Mouse (Mus musculus): ENCODE results near the gene Pmpcb.
"Not testable (repeated sequence)": the region's sequence is repeated elsewhere in the genome, so short reads cannot be mapped to it uniquely, and the experiment has no call there.

Pmpcb gene

DNA sequence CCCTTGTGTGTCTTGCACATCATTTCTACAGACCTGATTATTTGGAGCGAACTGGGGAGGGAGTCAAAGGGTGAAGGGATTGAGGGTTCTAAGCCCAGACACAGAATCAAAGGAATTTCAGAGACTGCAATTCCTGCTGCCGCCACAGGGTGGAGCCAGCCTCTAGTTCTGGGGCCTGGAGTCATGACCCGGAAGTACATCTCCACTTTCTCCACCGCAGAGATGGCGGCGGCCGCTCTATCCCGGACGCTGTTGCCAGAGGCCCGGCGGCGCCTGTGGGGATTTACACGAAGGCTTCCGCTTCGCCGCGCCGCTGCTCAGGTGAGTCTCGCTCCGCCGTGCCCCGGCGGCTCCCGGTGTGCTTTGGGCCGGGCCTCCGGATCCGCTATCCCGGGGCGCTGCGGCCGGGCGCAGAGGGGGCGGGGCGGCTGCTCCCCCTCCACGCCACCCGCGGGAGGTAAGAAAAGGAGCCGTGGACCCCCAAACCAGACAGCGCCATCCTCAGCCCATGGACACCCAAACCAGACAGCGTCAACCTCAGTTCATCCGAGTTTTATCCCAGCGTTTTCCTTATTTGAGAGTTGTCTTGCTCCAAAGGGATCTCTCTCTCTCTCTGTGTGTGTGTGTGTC, at the start of gene Pmpcb:
Gene Pmpcb (plus strand): TSS at position 186 of the 630 bp plus-strand sequence.
- peak; percentile 82 for DNase-seq (ENCODE audit: low read depth, low spot score)

DNA sequence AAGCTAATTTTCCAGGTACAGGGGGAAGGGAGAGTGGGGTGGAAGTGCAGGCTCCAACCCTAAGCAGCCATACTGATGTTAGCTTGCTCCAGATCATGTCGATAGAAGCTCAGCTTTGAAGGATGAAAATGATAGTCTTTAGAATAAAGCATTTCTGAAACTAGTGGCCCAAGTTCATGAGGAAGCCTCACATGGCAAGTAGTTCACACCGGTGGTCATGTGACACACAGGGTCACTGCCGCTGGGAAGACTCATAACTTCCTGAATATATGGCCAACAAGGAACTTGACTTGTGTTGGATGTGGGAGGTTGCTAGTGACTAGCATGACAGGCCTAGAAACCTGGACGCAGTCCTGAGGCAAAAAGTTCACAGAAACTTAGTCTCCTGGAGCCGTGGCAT, 44.7 kb upstream of the Pmpcb start:
- no peak for DNase-seq (ENCODE audit: low read depth, low spot score)

DNA sequence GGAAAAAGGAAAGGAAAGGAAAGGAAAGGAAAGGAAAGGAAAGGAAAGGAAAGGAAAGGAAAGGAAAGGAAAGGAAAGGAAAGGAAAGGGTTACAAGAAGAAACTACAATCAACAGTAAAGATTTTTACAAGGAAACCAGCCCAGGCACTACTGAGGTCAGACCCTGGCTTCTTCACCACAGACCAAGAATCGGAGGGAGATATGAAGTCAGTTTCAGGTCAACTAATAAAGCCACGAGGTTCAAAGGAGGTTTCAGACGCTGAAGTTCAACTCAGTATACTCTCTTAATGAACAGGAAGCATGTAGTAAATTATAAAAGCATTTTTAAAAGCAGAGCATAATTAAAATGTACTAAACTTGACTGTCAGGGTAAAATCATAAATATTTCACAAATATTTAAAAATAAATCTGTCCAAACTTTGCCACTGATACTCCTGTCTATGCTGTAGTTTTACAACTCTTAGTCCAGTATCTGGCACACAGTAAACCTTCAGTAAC, 43.5 kb upstream of the Pmpcb start:
- DNase-seq (ENCODE audit: low read depth, low spot score) = no peak

- DNase-seq (ENCODE audit: low read depth, low spot score) = no peak
Measured at GRCm38 (mm10) chr5:21694854-21695490, 42.0 kb upstream of the Pmpcb start.

DNA sequence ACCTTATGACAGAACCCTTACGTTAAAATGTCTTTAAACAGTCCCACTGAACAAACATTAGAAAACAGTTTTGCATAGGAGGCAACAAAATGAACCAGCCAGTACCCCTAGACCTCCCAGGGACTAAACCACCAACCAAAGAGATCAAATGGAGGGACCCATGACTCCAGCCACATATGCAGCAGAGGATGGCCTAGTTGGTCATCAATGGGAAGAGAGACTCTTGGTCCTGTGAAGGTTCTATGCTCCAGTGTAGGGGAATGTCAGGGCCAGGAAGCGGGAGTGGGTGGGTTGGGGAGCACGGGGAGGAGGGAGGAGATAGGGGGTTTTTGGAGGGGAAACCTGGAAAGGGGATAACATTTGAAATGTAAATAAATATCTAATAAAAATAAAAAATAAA, 37.4 kb upstream of the Pmpcb start:
- DNase-seq (ENCODE audit: low read depth, low spot score) = not testable (repeated sequence)

DNA sequence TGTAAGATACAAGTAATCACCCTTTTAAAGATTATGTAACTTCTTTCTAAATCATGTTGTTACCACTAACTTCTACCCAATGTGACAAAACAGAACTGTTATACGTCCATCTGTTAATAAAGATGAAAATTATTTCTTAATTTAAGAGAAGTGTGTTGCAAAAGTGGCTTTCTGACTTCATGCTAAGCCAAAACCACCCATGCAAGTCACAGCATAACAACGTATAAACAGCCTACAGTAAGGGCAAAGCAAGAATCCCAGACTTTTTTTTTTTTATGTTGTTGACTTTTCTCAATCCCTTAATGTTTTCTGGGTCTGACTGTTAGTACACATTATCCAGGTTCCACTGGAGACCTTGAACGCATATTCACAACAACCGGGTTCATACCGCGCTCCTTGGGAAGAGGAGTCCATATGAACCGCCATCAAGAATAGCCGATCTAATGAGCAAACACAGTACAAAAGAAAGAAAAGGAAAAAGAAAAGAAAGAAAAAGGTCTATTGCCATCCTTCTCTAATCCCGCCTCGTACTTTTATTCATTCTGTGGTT, 36.6 kb upstream of the Pmpcb start:
- no peak for DNase-seq (ENCODE audit: low read depth, low spot score)

GRCm38 (mm10) chr5:21700934-21701333, 36.0 kb upstream of the Pmpcb start:
- no peak for DNase-seq (ENCODE audit: low read depth, low spot score)

GRCm38 (mm10) chr5:21701351-21702008, 35.5 kb upstream of the Pmpcb start, which contains the start of gene Napepld:
Napepld (minus strand) TSS chr5:21701396.
- peak; percentile 98 for DNase-seq (ENCODE audit: low read depth, low spot score)

DNA sequence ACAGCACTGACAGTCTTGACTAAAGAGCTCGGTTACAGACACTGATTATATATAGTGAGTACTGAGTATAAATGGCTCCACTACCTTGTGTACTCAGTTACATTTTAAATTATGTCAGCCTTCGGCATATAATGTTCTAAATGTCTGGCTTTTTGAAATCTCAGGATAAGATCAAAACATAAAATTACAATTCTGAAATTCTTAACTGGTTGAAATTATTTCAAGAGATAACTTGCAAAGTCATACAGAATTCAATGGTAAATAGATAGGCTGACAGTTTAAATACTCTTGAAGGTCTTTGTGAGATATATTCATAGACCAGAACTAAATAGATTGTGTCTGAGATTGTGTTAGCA, 35.0 kb upstream of the Pmpcb start:
- DNase-seq (ENCODE audit: low read depth, low spot score) = no peak

GRCm38 (mm10) chr5:21702873-21703475, 34.0 kb upstream of the Pmpcb start:
- DNase-seq (ENCODE audit: low read depth, low spot score) = no peak

- DNase-seq (ENCODE audit: low read depth, low spot score) = no peak
Measured at GRCm38 (mm10) chr5:21703708-21704107, 33.2 kb upstream of the Pmpcb start.

- no peak for DNase-seq (ENCODE audit: low read depth, low spot score)
Measured at GRCm38 (mm10) chr5:21706546-21706945, 30.4 kb upstream of the Pmpcb start.

DNA sequence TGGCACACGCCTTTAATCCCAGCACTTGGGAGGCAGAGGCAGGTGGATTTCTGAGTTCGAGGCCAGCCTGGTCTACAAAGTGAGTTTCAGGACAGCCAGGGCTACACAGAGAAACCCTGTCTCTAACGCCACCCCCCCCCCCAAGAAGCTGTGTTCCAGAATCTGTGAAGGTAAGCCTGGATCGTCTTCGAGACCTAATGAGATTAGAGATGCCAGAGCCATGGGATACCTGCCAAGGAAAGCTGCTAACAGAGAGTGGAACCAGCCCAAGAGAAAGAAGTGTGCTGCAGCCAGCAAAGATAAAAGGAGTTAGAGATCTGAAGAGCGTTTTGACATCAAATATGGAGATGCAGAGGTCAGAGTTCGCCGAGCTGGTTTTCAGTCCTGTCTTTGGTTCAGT, 28.9 kb upstream of the Pmpcb start:
- not testable (repeated sequence) for DNase-seq (ENCODE audit: low read depth, low spot score)

DNA sequence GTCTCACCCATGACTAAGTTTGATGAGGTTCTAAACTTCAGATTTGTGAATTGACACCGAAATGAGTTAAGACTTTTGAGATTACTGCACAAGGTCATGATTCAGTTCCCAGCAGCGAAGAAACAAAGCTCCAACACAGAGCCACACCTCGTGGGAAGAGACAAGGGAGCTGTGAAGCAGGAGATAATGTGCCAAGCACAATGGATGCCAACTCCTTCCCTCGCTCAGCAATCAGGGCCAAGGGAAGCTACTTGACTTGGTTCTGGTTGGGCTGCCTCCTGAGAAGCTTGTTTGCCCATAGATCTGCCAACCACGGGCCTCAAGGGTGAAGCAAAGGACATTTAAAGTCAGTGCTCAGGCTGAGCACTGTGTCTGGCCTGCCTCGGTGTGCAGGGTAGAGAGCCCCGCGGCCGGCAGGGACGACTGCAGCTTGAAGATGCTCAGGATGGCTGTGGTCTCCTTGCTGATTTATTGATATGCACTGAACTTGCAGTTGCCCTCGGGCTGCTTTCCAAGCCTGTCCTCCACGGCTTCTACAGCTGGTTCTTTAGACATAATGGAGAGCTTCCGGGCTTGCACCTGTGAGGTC, 24.7 kb upstream of the Pmpcb start:
- no peak for DNase-seq (ENCODE audit: low read depth, low spot score)

- DNase-seq (ENCODE audit: low read depth, low spot score) = no peak
Measured at GRCm38 (mm10) chr5:21714447-21714846, 22.5 kb upstream of the Pmpcb start.

DNA sequence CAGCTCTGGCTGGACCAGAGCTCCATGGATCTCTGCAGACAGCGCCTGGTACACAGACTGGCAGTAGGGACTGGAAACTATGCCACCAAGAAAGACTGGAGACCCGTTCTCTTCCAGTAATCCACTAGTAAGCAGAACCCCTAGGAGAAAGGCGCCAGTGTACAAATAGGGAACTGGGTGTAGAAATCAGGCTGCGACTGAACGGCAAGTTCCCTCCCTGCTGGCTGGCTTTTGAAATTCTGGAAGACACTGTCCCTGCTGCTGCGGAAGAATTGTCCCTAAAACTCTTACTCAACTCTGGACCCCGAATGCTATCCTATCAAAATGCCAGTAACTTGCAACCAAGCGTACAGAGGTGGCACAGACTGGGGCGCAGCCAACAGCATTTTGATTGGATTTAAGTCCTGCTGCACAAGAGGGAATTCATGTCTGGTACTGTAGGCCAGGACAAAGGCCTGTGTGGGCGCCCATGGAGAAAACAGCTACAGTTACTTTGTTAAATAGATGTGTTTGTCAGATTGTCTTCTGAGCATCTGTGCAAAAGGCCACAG, 19.7 kb upstream of the Pmpcb start:
- DNase-seq (ENCODE audit: low read depth, low spot score) = no peak

GRCm38 (mm10) chr5:21718546-21718945, 18.4 kb upstream of the Pmpcb start:
- DNase-seq (ENCODE audit: low read depth, low spot score) = no peak

DNA sequence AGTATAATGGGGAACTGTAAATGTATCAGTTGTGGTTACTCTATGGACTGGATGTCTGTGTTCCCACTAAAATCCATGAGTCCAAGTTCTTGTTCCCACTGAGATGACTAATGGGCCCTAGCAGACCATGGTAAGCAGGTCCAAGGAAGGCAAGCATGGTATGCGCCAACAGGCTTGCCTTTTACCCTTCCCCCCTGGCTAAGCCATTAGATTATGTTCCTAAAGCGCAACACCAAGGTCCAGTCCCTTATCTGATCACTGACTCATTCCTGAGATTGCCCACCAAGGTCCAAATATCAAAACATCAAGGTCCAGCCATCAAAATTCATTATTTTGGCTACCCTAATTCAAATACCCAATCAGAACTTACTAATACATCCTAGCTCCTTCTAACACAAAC, 17.7 kb upstream of the Pmpcb start:
- no peak for DNase-seq (ENCODE audit: low read depth, low spot score)

DNA sequence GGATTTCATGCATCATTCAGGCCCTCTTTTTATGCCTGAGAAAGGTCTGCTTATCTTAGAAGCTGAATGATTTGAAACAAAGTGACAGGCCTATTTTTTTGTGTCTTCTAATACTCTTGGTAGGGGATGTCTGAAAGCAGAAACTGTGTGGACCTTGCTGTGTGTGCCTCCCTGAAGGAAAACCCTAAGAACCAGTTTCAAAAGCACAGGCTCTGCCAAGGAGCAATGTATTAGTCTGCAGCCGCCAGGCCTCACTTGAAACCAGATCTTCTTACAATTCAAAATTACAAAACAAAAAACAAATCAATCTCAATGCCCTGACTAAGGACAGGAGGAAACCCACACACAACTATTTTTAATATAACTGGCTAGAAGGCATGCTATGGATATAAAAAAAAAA, 12.5 kb upstream of the Pmpcb start:
- no peak for DNase-seq (ENCODE audit: low read depth, low spot score)

- DNase-seq (ENCODE audit: low read depth, low spot score) = no peak
Measured at GRCm38 (mm10) chr5:21724872-21725271, 12.1 kb upstream of the Pmpcb start.

DNA sequence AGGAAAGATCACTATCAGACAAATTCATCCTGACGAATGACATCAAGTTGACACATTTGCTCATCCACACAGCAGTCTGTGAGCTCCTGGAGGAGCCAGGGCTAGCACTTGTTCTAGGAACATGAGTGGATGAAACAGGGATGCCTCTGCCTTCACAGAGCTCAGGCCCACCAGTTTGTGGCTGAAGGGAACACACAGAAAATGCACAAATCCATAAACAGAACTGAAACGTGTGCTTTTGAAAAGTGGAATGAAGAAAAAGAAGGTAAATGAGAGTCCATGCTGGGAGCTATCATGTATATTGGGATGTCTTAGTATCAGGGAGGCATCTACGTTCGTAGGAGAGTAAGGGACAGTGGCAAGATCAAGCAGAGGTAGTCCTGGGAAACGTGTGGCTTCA, 7.8 kb upstream of the Pmpcb start:
- DNase-seq (ENCODE audit: low read depth, low spot score) = no peak
